Mouse (Mus musculus): ENCODE data around the gene Snapc4.
"Not testable (repeated sequence)": the region's sequence is repeated elsewhere in the genome, so short reads cannot be mapped to it uniquely, and the experiment has no call there.

DNA sequence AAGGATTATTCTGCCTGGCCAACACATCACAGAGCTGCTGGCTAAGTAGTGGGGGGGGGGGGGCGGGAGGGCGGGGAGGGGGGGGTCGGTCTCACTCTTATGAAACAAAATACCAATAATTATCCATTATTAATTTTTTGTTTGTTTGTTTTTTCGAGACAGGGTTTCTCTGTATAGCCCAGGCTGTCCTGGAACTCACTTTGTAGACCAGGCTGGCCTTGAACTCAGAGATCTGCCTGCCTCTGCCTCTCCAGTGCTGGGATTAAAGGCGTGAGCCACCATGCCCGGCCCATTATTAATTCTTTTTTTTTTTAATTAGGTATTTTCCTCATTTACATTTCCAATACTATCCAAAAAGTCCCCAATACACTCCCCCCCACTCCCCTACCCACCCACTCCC lies 418 bp upstream of the Snapc4 start:
- not testable (repeated sequence) for TF ChIP-seq CTCF (IDR thresholded peaks at IDR 0.05; ENCODE audit: borderline replicate concordance, insufficient read depth, low read depth, low read length); POLR2A (IDR thresholded peaks at IDR 0.05; ENCODE audit: borderline replicate concordance, insufficient read depth, low read length)
